Mouse (Mus musculus) kidney, adult 2 months (tissue): ENCODE data around the gene Ttc7. TPM values are rescaled to one million over a fixed set of nuclear protein-coding genes. Genes with fewer than 3 reads are reported as not detected.
"Not testable (repeated sequence)": the region's sequence is repeated elsewhere in the genome, so short reads cannot be mapped to it uniquely, and the experiment has no call there.

Source experiments
- DNase-seq: peaks from one replicate; pipeline ENCODE4 v3.0.0; 2021
- H3K27ac ChIP-seq: fragments of 200-500 bp; 2 replicates; pipeline ENCODE4 v1.5.1; 2012; ENCODE audit warnings: low read depth, low read length, control low read depth, inconsistent platforms; ENCODE audit not compliant: insufficient read depth
- H3K27me3 ChIP-seq: fragments of 200-500 bp; replicated peaks from 2 replicates; pipeline ENCODE4 v1.6.1; 2012; ENCODE audit warnings: mild to moderate bottlenecking, moderate library complexity, low read length, inconsistent platforms; ENCODE audit not compliant: control insufficient read depth, insufficient read depth
- H3K36me3 ChIP-seq: fragments of 200-500 bp; 2 replicates; pipeline ENCODE4 v1.6.1; 2012; ENCODE audit warnings: mild to moderate bottlenecking, moderate library complexity, low read length, inconsistent platforms; ENCODE audit not compliant: control insufficient read depth, insufficient read depth
- H3K4me1 ChIP-seq: fragments of 200-500 bp; 2 replicates; pipeline ENCODE4 v1.6.1; 2011; ENCODE audit warnings: low read length; ENCODE audit not compliant: control insufficient read depth, insufficient read depth
- H3K4me3 ChIP-seq: fragments of 200-500 bp; 2 replicates; pipeline ENCODE4 v1.5.1; 2011; ENCODE audit warnings: mild to moderate bottlenecking, low read depth, low read length, control low read depth; ENCODE audit not compliant: insufficient read depth
- CTCF ChIP-seq: fragments of 200-500 bp; conservative IDR thresholded peaks from 2 replicates; pipeline ENCODE4 v1.5.1; 2011; ENCODE audit warnings: low read depth, mild to moderate bottlenecking, control low read depth, low read length, moderate library complexity, mixed read lengths; ENCODE audit not compliant: insufficient read depth, insufficient read length
- POLR2A ChIP-seq: fragments of 200-500 bp; IDR thresholded peaks from one replicate; pipeline ENCODE4 v1.6.1; 2011; ENCODE audit warnings: low read depth, low read length, control low read depth
- WGBS: fragments of 180-500 bp; shearing (Covaris S2); methylation state at CpG from one replicate; pipeline ENCODE4 v1.1.7; 2018; 5-methylcytosine and 5-hydroxymethylcytosine counted together
- polyA plus RNA-seq: library from polyadenylated mRNA; depleted of rRNA; stranded (reverse); fragments of >200 nt; gene quantifications from 2 replicates; pipeline ENCODE4 v1.2.3, GENCODE M21; 2012

Ttc7 gene
- polyA plus RNA-seq, 1 experiment: 68.6 TPM

DNA sequence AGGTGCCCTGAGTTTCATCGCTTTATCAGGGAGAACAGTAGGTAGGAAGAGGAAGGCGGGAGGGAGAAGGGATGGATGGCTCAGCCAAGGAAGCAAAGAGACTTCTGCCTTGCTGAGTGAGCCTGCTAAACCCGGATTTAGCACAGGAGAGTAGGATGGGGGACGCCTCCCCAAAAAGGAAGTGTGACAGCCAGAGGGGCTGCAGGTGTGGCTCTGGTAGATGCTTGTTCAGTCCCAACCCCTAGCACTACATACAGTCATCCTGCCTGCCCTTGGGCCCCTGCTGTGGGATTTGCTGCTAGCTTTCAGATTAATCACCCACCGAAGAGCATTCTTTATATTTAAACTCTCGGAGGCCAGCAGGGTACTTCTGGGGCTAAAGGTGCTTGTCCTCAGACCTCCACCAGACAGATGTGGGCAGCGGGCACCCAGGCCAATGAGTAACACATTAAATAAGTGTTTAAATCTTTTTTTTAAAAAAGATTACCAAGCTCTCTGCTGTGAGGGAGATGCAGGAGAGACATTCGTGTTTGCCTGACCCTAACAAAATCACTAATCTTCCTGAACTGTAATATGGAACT lies 4.6 kb downstream of the Ttc7 start:
- no peak for TF ChIP-seq CTCF
- TF ChIP-seq POLR2A: no peak
- H3K27ac ChIP-seq: peak overlapping the region; percentile 28
- H3K4me1 ChIP-seq: peaks cover 45% of the 10 kb centered on the region
- H3K27me3 ChIP-seq: no peaks in the 10 kb centered on the region
- H3K4me3 ChIP-seq: no peak overlapping the region
- WGBS: 64% methylated on average over 8 of the region's 8 CpGs
- peak; percentile 65 for DNase-seq
- H3K36me3 ChIP-seq: no peaks in the 10 kb centered on the region

DNA sequence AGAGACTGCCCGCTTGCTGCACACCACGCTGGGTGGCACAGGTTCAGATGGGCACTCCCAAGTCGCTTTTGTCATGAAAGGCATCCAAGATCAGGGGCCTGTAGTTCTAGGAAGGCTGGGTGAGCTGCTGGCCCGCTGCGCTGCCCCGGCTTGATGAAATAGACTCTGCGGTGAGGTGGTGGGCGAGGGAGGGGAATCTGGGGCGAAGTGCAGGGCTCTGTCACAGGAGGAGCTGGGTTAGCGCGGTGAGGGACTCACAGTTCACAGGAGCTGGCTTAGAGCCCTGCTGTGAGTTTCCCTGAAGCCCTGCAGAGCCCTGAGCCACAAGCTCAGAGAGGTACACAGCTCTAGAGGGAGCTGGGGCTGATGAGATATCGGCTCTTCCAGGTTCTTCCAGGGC lies 5.4 kb downstream of the Ttc7 start:
- Histone ChIP-seq H3K4me1 (peaks cover 45% of the 10 kb centered on the region), H3K4me3 (no peak overlapping the region), H3K27ac (peak overlapping the region; percentile 28; the same call in 1 of the 2 replicates), H3K36me3 (no peaks in the 10 kb centered on the region), H3K27me3 (no peaks in the 10 kb centered on the region)
- TF ChIP-seq CTCF: no peak
- no peak for TF ChIP-seq POLR2A
- 48% methylated on average over 12 of the region's 12 CpGs for WGBS
- DNase-seq: peak; percentile 75

DNA sequence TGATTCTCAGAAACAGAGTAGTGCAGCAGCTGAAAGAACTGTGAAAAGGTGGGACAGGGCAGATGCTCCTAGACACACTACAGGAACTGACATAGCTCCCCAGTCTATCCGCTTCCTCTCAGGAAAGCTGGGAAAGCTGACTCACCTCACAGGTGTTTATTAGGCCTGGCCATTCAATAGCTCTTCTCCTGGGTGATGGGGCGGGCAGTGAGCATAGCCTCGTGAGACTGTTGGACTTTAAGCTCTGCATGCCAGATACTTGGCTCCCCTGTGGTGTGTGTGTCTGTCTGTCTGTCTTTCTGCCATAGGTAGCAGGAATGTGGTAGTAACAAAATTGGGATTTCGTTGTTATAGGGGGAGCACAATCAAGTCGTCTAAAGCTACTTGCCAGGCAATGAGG lies 6.7 kb downstream of the Ttc7 start:
- 47% methylated on average over 5 of the region's 5 CpGs for WGBS
- Histone ChIP-seq H3K4me3 (no peak overlapping the region), H3K4me1 (peaks cover 40% of the 10 kb centered on the region), H3K27me3 (no peaks in the 10 kb centered on the region), H3K36me3 (no peaks in the 10 kb centered on the region), H3K27ac (no peak overlapping the region)
- TF ChIP-seq CTCF (no peak), POLR2A (no peak)
- peak; percentile 81 for DNase-seq

DNA sequence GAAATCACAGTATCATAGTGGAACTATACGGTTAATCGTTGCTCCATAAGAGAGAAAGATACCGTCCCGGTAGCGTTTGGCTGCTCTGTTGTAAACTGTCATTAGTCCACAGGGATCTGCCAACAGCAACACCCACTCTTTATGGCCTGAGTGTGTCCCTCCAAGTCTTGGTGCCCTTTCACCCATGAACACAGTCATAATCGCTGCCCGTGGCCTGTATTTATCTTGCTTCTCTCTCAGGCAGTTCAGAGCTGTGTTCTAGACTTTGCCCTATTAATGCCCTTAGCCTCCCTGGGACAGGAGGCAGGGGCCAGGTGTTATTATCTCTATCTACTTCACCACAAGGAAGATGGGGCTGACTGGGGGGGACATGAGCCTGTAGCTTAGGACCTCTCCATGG lies 8.4 kb downstream of the Ttc7 start:
- no peaks in the 10 kb centered on the region for H3K27me3 ChIP-seq
- peak; percentile 65 for DNase-seq
- no peak overlapping the region for H3K27ac ChIP-seq
- TF ChIP-seq CTCF (no peak), POLR2A (no peak)
- H3K4me3 ChIP-seq: no peak overlapping the region
- H3K4me1 ChIP-seq: peaks cover 30% of the 10 kb centered on the region
- WGBS: 56% methylated on average over 7 of the region's 7 CpGs
- H3K36me3 ChIP-seq: no peaks in the 10 kb centered on the region

DNA sequence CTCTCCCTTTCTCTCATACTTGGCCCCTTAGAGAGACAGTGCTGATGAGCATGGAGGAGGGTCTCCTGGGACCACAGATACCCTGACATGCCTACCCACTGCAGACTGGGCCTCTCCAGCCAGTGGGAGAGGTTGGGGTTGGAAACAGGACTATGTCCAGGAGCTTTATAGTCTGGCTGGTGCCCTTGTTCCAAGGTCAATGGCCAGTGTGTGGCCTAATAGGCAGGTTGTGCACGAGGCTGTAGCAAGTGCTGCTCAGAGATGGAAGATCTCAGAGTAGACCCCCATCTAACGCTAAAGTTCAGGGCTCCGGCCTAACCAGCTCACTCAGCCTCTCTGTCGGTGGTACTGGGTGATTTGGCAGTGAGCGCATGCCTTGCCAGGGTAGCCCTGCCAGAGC lies 9.1 kb downstream of the Ttc7 start:
- Histone ChIP-seq H3K27ac (peak overlapping the region; percentile 47), H3K27me3 (no peaks in the 10 kb centered on the region), H3K4me3 (no peak overlapping the region), H3K4me1 (peaks cover 32% of the 10 kb centered on the region), H3K36me3 (no peaks in the 10 kb centered on the region)
- TF ChIP-seq CTCF (no peak), POLR2A (no peak)
- DNase-seq: peak; percentile 55
- WGBS: 63% methylated on average over 5 of the region's 5 CpGs

DNA sequence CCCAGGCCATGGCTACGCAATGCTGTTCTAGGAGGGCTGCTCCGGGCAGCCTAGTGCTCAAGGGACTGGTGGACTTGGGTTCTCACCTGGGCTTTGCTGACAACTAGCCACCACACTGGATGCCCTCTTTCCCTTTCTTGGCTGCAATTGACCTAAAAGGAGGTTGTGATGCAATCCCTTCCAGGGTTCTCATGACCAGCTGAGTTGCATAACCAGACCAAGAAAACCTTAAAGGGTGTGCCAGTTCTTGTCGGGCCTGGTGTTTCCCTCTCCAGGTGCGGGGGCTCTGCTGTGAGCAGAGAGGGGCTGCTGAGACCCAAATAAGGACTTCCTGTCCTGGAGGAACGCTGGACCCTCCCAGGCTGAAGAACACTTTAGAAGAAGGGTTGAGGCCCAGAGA lies 10.4 kb downstream of the Ttc7 start:
- H3K27me3 ChIP-seq: no peaks in the 10 kb centered on the region
- WGBS: 79% methylated on average over 5 of the region's 5 CpGs
- peaks cover 29% of the 10 kb centered on the region for H3K4me1 ChIP-seq
- H3K36me3 ChIP-seq: no peaks in the 10 kb centered on the region
- no peak overlapping the region for H3K27ac ChIP-seq
- no peak for TF ChIP-seq POLR2A
- TF ChIP-seq CTCF: no peak
- no peak overlapping the region for H3K4me3 ChIP-seq
- peak; percentile 67 for DNase-seq

DNA sequence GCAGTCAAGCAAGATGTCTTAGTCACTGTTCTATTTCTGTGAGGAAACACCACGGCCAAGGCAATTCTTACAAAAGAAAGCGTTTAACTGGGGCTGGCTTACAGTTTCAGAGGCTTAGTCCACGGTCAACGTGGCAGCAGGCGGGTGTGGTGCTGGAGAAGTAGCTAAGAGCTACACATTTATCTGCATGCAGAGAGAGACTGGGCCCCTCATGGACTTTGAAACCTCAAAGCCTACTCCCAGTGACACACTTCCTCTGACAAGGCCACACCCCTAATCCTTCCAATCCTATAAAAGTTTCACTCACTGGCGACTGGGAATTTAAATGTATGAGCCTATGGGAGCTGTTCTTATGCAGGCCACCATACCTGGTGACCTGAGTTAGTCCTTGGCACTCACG lies 13.1 kb downstream of the Ttc7 start:
- WGBS: 79% methylated on average over 7 of the region's 7 CpGs
- no peaks in the 10 kb centered on the region for H3K36me3 ChIP-seq
- no peaks in the 10 kb centered on the region for H3K27me3 ChIP-seq
- TF ChIP-seq POLR2A (no peak), CTCF (no peak)
- H3K27ac ChIP-seq: no peak overlapping the region
- H3K4me3 ChIP-seq: no peak overlapping the region
- H3K4me1 ChIP-seq: peaks cover 32% of the 10 kb centered on the region
- no peak for DNase-seq

DNA sequence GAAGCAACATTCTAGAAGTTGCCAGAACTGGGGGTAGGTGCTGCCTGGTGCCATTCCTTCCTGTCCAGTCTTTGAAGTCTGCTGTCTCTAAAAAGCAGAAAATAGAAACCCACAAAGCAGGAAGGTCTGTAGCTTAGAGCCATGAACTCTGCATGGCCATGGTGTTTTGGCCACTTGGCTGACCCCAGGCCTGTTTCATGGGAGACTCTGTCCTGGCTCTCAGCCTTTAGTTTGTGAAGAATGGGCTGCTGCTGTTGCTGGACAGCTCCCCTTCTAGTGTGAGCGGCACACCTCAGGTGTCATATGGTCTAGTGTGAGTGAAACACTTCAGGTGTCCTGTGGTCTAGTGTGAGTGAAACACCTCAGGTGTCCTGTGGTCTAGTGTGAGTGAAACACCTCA lies 14.0 kb downstream of the Ttc7 start:
- H3K4me1 ChIP-seq: peaks cover 24% of the 10 kb centered on the region
- not testable (repeated sequence) for H3K36me3 ChIP-seq, H3K4me3 ChIP-seq, H3K27me3 ChIP-seq, H3K27ac ChIP-seq
- DNase-seq: peak; percentile 39
- 64% methylated on average over 1 of the region's 1 CpGs for WGBS
